ENCODE assay signal across 8 mouse cellular contexts in the genomic region with DNA sequence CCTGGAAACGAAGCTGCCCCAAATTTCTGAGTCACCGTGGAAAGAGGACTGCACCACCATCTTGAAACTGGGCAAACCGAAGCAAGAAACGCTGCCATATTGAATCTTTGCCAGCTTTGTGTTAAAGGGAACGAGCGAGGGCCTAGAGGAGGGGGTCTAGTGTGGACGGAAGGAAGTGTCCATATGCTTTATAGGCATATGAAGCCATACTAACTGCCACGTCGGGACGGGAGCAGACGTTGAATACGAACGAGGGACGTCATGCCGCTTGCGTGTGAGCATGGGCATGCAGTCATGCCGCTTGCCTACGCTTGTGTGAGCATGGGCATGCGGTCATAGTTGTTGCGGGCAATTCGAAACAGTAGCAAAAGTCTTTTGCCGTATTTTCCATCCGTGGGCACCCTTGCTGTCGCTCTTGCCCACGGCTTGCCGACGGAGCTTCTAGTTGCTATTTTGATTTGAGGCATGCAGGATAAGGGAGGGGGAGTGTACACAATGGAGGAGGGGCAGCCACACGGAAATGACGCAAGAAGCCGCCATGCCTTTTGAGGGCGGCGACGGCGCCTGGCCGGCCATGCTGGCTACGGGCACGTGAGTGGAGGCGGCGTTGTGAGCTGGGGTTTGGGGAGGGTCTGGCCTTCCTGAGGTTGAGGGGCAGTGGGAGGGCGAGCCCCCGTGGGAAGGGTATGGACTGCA. TPM values are rescaled to one million over a fixed set of nuclear protein-coding genes. Genes with fewer than 3 reads are reported as not detected.
DNase-seq lines count a peak whose midpoint lies in the region; ATAC-seq lines count a peak whose summit lies in the region.

No protein-coding gene starts in this region.

- under 1% methylated on average over 41 of the region's 41 CpGs for WGBS in hindbrain, embryonic 13.5 days

- peak; percentile 77 for ATAC-seq in hindbrain, embryonic 13.5 days (ENCODE audit: low FRiP score)

- peak; percentile 95 for DNase-seq in NIH3T3 (ENCODE audit: low read depth)
- peak; percentile 91 to 93 for DNase-seq in cerebellum, postnatal 14 days
- peak; percentile 87 to 89 for DNase-seq in frontal cortex, postnatal 14 days (ENCODE audit: low spot score in 2 of 2)
- peak; percentile 90 for DNase-seq in layer of hippocampus, postnatal 36 days
- peak; percentile 95 for DNase-seq in lung, postnatal 36 days
- DNase-seq in retina, postnatal 1 day, result peak; percentile 98
- peak; percentile 82 to 88 for DNase-seq in urinary bladder, adult 18-20 months (ENCODE audit: low spot score in 2 of 2)

- no peaks in the 10 kb centered on the region for H3K9me3 ChIP-seq in hindbrain, embryonic 13.5 days

- H3K4me3 ChIP-seq in hindbrain, embryonic 13.5 days, result peak overlapping the region; percentile 78

- peaks cover 42% of the 10 kb centered on the region for H3K36me3 ChIP-seq in hindbrain, embryonic 13.5 days

- H3K9ac ChIP-seq in hindbrain, embryonic 13.5 days, result peak overlapping the region; percentile 87

- H3K4me1 ChIP-seq in hindbrain, embryonic 13.5 days (replicated peaks), result peaks cover 57% of the 10 kb centered on the region

- H3K4me2 ChIP-seq in hindbrain, embryonic 13.5 days, result peak overlapping the region; percentile 86

- peak overlapping the region; percentile 98 for H3K27ac ChIP-seq in hindbrain, embryonic 13.5 days

- no peaks in the 10 kb centered on the region for H3K27me3 ChIP-seq in hindbrain, embryonic 13.5 days

RNA-seq across cellular contexts. Expression of a gene that starts 0.7 kb away (rescaled TPM):
- polyA plus RNA-seq in hindbrain, embryonic 13.5 days (2015; fragmentation: Nextera tagmentation; extraction: Ambion mirVana), result 108 and 112 TPM in 2 replicates
- total RNA-seq in layer of hippocampus, postnatal 36 days (2021), result 10 to 100 TPM; 63.7 to 64.6 TPM

RNA-seq across cellular contexts. Expression of a gene that starts 0.8 kb away (rescaled TPM):
- polyA plus RNA-seq in hindbrain, embryonic 13.5 days (2015; fragmentation: Nextera tagmentation; extraction: Ambion mirVana), result 86.8 and 93.7 TPM in 2 replicates
- total RNA-seq in layer of hippocampus, postnatal 36 days (2021), result 10 to 100 TPM; 78.8 to 80.6 TPM

RNA-seq across cellular contexts. Expression of a gene that starts 7.4 kb away (rescaled TPM):
- 34.1 and 35.8 TPM in 2 replicates for polyA plus RNA-seq in hindbrain, embryonic 13.5 days (2015; fragmentation: Nextera tagmentation; extraction: Ambion mirVana)
- total RNA-seq in layer of hippocampus, postnatal 36 days (2021), result 10 to 100 TPM; 27.1 to 27.2 TPM

RNA-seq across cellular contexts. Expression of a gene that starts 20.0 kb away (rescaled TPM):
- polyA plus RNA-seq in hindbrain, embryonic 13.5 days (2015; fragmentation: Nextera tagmentation; extraction: Ambion mirVana), result 495 and 503 TPM in 2 replicates
- total RNA-seq in layer of hippocampus, postnatal 36 days (2021), result 100 to 1,000 TPM; 346 to 359 TPM

RNA-seq across cellular contexts. Expression of a gene that starts 33.1 kb away (rescaled TPM):
- polyA plus RNA-seq in hindbrain, embryonic 13.5 days (2015; fragmentation: Nextera tagmentation; extraction: Ambion mirVana), result 3.5 and 4.2 TPM in 2 replicates
- total RNA-seq in layer of hippocampus, postnatal 36 days (2021), result 10 to 100 TPM; 26.3 to 28.9 TPM

Comparison
In these comparisons a context has a peak if more than half of its experiments do, and no peak if none do; other contexts are left out.
1. Peak in every context shown above with its lines: DNase-seq, ATAC-seq, H3K4me3 ChIP-seq and H3K27ac ChIP-seq.